Mouse (Mus musculus) right cerebral cortex, postnatal 36 days (tissue): ENCODE results near the gene Ercc1.
A peak's percentile ranks its signal among the peaks of the same experiment; 100 is the strongest.

Experiments
- DNase-seq, 2 experiments: peaks; one replicate each; pipeline ENCODE4 v3.0.0; 2022; ENCODE audit warnings: low spot score in 2 of 2, mixed read lengths in 1 of 2

Gene Ercc1

GRCm38 (mm10) chr7:19365376-19365775 is 20.8 kb downstream of the Ercc1 start:
- no peak for DNase-seq

GRCm38 (mm10) chr7:19368380-19368779 is 23.8 kb downstream of the Ercc1 start:
- DNase-seq, result no peak

- DNase-seq, result peak in 1 of 2 experiments; percentile 30
Measured at GRCm38 (mm10) chr7:19369823-19370425, 25.3 kb downstream of the Ercc1 start.

GRCm38 (mm10) chr7:19373367-19373766 is 28.8 kb downstream of the Ercc1 start:
- DNase-seq, result no peak

GRCm38 (mm10) chr7:19375368-19375767 is 30.8 kb downstream of the Ercc1 start:
- DNase-seq, result no peak

- no peak for DNase-seq
Measured at GRCm38 (mm10) chr7:19376019-19376418, 31.4 kb downstream of the Ercc1 start.

GRCm38 (mm10) chr7:19378049-19378448 is 33.5 kb downstream of the Ercc1 start:
- DNase-seq, result no peak

- peak; percentile 97 for DNase-seq
Measured at GRCm38 (mm10) chr7:19381377-19382165, 37.0 kb downstream of the Ercc1 start, which contains the start of gene Ercc2. Ercc2 (plus strand) TSS chr7:19382010.

- no peak for DNase-seq
Measured at GRCm38 (mm10) chr7:19382166-19382541, 37.6 kb downstream of the Ercc1 start.

- no peak for DNase-seq
Measured at GRCm38 (mm10) chr7:19383708-19384107, 39.1 kb downstream of the Ercc1 start.

GRCm38 (mm10) chr7:19388699-19389413 is 44.3 kb downstream of the Ercc1 start:
- DNase-seq, result no peak

GRCm38 (mm10) chr7:19394484-19394883 is 49.9 kb downstream of the Ercc1 start:
- no peak for DNase-seq

GRCm38 (mm10) chr7:19399496-19400280 is 55.1 kb downstream of the Ercc1 start:
- DNase-seq, result no peak

GRCm38 (mm10) chr7:19400946-19401345 is 56.4 kb downstream of the Ercc1 start:
- no peak for DNase-seq

GRCm38 (mm10) chr7:19402535-19403112 is 58.0 kb downstream of the Ercc1 start:
- DNase-seq, result no peak

GRCm38 (mm10) chr7:19403731-19404296 is 59.2 kb downstream of the Ercc1 start, which contains the start of gene Klc3:
Klc3 (minus strand) TSS chr7:19404104.
- DNase-seq, result no peak

- DNase-seq, result no peak
Measured at GRCm38 (mm10) chr7:19404476-19404875, 59.9 kb downstream of the Ercc1 start, which contains the start of gene Ckm. Ckm (plus strand) TSS chr7:19404776.

- DNase-seq, result peak in 1 of 2 experiments; percentile 59
Measured at GRCm38 (mm10) chr7:19405417-19405816, 60.8 kb downstream of the Ercc1 start.
